Mouse (Mus musculus): ENCODE measurements around the gene Olfr464. TPM values are rescaled to one million over a fixed set of nuclear protein-coding genes. Genes with fewer than 3 reads are reported as not detected.

Gene Olfr464
- polyA plus RNA-seq (2015; fragmentation: Nextera tagmentation; extraction: Ambion mirVana): not detected in 2 replicates

DNA sequence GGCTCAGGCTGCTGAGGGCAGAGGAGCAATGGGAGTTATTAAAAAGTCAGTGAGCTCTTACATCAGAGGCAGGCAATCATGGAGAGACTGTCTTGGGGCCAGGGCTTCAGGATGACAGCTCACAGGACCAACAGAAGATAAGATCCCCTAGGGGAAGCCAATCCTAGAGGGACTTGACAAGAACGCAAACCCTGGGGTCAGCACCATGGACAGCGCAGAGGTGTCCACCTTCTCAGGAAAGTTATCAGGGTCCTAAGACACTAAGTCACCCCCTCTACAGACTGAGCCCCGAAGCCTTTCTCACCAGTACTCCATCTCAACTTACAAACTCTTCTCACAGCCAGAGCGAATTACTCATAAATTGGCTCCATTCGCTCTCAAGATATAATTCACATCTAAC is at the start of gene Olfr464:
Gene Olfr464 (minus strand): TSS at position 2 of the 400 bp plus-strand sequence.
- 22% methylated on average over 5 of the region's 5 CpGs for WGBS
- Histone ChIP-seq H3K4me1 (ENCODE audit: insufficient read depth, low read length) (no peaks in the 10 kb centered on the region), H3K9me3 (ENCODE audit: low read length) (no peaks in the 10 kb centered on the region), H3K4me3 (ENCODE audit: low read length) (no peak within 1 kb of the TSS), H3K27me3 (ENCODE audit: insufficient read depth, low read length) (no peaks in the 10 kb centered on the region), H3K27ac (ENCODE audit: low read length) (no peak within 1 kb of the TSS), H3K4me2 (replicated peaks; ENCODE audit: low read depth, low read length) (no peak within 1 kb of the TSS), H3K36me3 (ENCODE audit: insufficient read depth, low read length) (no peaks in the 10 kb centered on the region), H3K9ac (replicated peaks; ENCODE audit: low read length) (no peak within 1 kb of the TSS)
- ATAC-seq (ENCODE audit: low FRiP score, low TSS enrichment): no peak

DNA sequence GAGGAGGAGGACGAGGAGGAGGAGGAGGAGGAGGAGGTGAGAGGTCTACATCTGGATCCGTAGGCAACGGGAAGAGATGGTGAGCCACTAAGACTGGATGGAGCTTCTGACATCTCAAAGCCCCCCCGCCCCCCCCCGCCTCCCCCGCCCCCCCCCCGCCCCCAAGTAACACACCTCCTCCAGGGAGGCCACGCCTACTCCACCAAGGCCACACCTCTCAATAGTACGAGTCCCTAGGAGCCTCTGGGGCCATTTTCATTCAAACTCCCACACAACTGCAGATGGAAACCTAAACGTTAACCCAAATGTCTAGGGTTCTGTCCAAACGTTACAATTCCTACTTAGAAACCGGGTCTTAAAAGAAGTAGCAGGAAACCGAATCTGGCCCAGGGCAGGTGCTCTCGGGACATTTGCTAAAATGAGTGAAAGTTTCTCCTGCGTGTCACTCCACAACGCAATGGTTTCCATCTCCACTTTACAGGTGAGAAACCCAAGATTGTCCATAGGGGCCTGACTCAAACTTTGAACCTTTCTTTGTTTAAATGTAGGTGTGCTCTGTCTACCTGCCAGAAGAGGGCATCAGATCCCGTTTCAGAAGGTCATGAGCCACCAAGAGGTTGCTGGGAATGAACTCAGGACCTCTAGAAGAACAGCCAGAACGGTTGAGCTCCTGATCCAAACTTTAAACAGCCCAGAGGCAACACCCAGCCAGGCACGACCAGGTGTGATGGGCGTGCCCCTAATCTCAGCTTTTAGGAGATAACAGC is 47.8 kb upstream of the Olfr464 start:
- Histone ChIP-seq H3K27me3 (ENCODE audit: insufficient read depth, low read length) (no peaks in the 10 kb centered on the region), H3K4me2 (replicated peaks; ENCODE audit: low read depth, low read length) (peak overlapping the region; percentile 47; the same call in 1 of the 2 replicates), H3K36me3 (ENCODE audit: insufficient read depth, low read length) (no peaks in the 10 kb centered on the region), H3K27ac (ENCODE audit: low read length) (no peak overlapping the region), H3K9ac (replicated peaks; ENCODE audit: low read length) (no peak overlapping the region), H3K9me3 (ENCODE audit: low read length) (no peaks in the 10 kb centered on the region), H3K4me1 (ENCODE audit: insufficient read depth, low read length) (no peaks in the 10 kb centered on the region), H3K4me3 (ENCODE audit: low read length) (no peak overlapping the region)
- ATAC-seq (ENCODE audit: low FRiP score, low TSS enrichment): no peak
- WGBS: 20% methylated on average over 13 of the region's 20 CpGs

- no peak overlapping the region for H3K9ac ChIP-seq (replicated peaks; ENCODE audit: low read length)
- no peaks in the 10 kb centered on the region for H3K27me3 ChIP-seq (ENCODE audit: insufficient read depth, low read length)
- peak overlapping the region; percentile 26; the same call in 1 of the 2 replicates for H3K4me3 ChIP-seq (ENCODE audit: low read length)
- whole genome bisulfite sequencing: under 1% methylated on average over 17 of the region's 17 CpGs
- no peak for ATAC-seq (ENCODE audit: low FRiP score, low TSS enrichment)
- no peaks in the 10 kb centered on the region for H3K36me3 ChIP-seq (ENCODE audit: insufficient read depth, low read length)
- no peaks in the 10 kb centered on the region for H3K4me1 ChIP-seq (ENCODE audit: insufficient read depth, low read length)
- H3K27ac ChIP-seq (ENCODE audit: low read length): no peak overlapping the region
- peak overlapping the region; percentile 47 for H3K4me2 ChIP-seq (replicated peaks; ENCODE audit: low read depth, low read length)
- H3K9me3 ChIP-seq (ENCODE audit: low read length): no peaks in the 10 kb centered on the region
Observed at GRCm38 (mm10) chr11:87967692-87968289, 47.0 kb upstream of the Olfr464 start.

- H3K27ac ChIP-seq (ENCODE audit: low read length): no peak overlapping the region
- ATAC-seq (ENCODE audit: low FRiP score, low TSS enrichment): peak; percentile 23; the same call in 1 of the 2 replicates
- no peak overlapping the region for H3K4me2 ChIP-seq (replicated peaks; ENCODE audit: low read depth, low read length)
- no peaks in the 10 kb centered on the region for H3K27me3 ChIP-seq (ENCODE audit: insufficient read depth, low read length)
- no peaks in the 10 kb centered on the region for H3K36me3 ChIP-seq (ENCODE audit: insufficient read depth, low read length)
- WGBS: 40% methylated on average over 10 of the region's 10 CpGs
- H3K9me3 ChIP-seq (ENCODE audit: low read length): no peaks in the 10 kb centered on the region
- H3K4me3 ChIP-seq (ENCODE audit: low read length): no peak overlapping the region
- no peaks in the 10 kb centered on the region for H3K4me1 ChIP-seq (ENCODE audit: insufficient read depth, low read length)
- H3K9ac ChIP-seq (replicated peaks; ENCODE audit: low read length): no peak overlapping the region
Observed at GRCm38 (mm10) chr11:87966214-87966613, 45.4 kb upstream of the Olfr464 start.

DNA sequence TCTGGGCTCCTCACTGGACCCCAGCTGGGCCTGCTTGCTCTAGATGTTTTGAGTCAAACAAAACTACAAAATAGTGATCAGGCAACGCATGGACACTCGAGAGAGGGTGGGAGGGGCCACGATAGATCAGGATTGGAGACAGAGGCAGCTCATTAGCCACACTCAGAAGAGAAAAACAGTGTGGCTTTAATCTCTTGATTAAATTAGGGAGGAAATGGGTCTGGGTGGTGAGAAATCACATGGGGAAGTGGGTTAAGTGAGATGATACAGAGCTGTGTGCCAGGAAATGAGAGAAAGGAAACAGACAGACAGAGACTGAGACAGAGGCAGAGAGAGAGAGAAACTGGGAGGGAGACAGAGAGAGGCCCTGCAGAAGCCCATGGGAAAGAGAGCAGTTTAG is 44.5 kb upstream of the Olfr464 start:
- no peak overlapping the region for H3K4me2 ChIP-seq (replicated peaks; ENCODE audit: low read depth, low read length)
- no peaks in the 10 kb centered on the region for H3K36me3 ChIP-seq (ENCODE audit: insufficient read depth, low read length)
- no peaks in the 10 kb centered on the region for H3K9me3 ChIP-seq (ENCODE audit: low read length)
- WGBS: 46% methylated on average over 3 of the region's 3 CpGs
- H3K4me1 ChIP-seq (ENCODE audit: insufficient read depth, low read length): no peaks in the 10 kb centered on the region
- no peaks in the 10 kb centered on the region for H3K27me3 ChIP-seq (ENCODE audit: insufficient read depth, low read length)
- ATAC-seq (ENCODE audit: low FRiP score, low TSS enrichment): no peak
- no peak overlapping the region for H3K4me3 ChIP-seq (ENCODE audit: low read length)
- H3K9ac ChIP-seq (replicated peaks; ENCODE audit: low read length): no peak overlapping the region
- no peak overlapping the region for H3K27ac ChIP-seq (ENCODE audit: low read length)

GRCm38 (mm10) chr11:87957066-87957465 is 36.3 kb upstream of the Olfr464 start:
- no peak overlapping the region for H3K4me3 ChIP-seq (ENCODE audit: low read length)

GRCm38 (mm10) chr11:87955144-87955543 is 34.4 kb upstream of the Olfr464 start:
- ATAC-seq (ENCODE audit: low FRiP score, low TSS enrichment): no peak
- H3K36me3 ChIP-seq (ENCODE audit: insufficient read depth, low read length): no peaks in the 10 kb centered on the region

More at GRCm38 (mm10) chr11:87957066-87957465, 36.3 kb upstream of the Olfr464 start:
- Histone ChIP-seq H3K27ac (ENCODE audit: low read length) (no peak overlapping the region), H3K27me3 (ENCODE audit: insufficient read depth, low read length) (no peaks in the 10 kb centered on the region), H3K4me1 (ENCODE audit: insufficient read depth, low read length) (no peaks in the 10 kb centered on the region), H3K9me3 (ENCODE audit: low read length) (no peaks in the 10 kb centered on the region), H3K4me2 (replicated peaks; ENCODE audit: low read depth, low read length) (no peak overlapping the region), H3K9ac (replicated peaks; ENCODE audit: low read length) (no peak overlapping the region), H3K36me3 (ENCODE audit: insufficient read depth, low read length) (no peaks in the 10 kb centered on the region)
- whole genome bisulfite sequencing: 42% methylated on average over 7 of the region's 7 CpGs
- no peak for ATAC-seq (ENCODE audit: low FRiP score, low TSS enrichment)

DNA sequence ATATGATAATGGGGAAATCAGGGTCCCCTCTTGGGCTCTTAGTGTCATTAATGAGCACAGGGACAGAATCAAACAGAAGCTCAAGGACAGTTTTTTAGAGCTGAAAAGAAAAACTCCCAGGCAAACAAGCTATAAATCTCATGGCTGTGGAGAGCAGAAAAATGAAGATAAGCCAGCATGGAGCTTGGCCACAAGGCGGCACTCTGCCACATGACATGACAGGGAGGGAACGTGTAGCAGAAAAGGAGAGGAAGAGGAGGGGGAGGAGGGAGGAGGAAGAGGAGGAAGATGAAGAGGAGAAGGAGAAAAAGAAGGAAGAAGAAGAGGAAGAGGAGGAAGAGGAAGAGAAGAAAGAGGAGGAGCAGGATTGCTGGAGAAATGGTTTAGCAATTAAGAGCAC is 29.2 kb upstream of the Olfr464 start:
- Histone ChIP-seq H3K27me3 (ENCODE audit: insufficient read depth, low read length) (no peaks in the 10 kb centered on the region), H3K4me1 (ENCODE audit: insufficient read depth, low read length) (no peaks in the 10 kb centered on the region), H3K4me2 (replicated peaks; ENCODE audit: low read depth, low read length) (no peak overlapping the region), H3K4me3 (ENCODE audit: low read length) (no peak overlapping the region), H3K9me3 (ENCODE audit: low read length) (no peaks in the 10 kb centered on the region), H3K27ac (ENCODE audit: low read length) (no peak overlapping the region), H3K36me3 (ENCODE audit: insufficient read depth, low read length) (no peaks in the 10 kb centered on the region), H3K9ac (replicated peaks; ENCODE audit: low read length) (no peak overlapping the region)
- ATAC-seq (ENCODE audit: low FRiP score, low TSS enrichment): no peak
- WGBS: 2% methylated on average over 2 of the region's 2 CpGs

More at GRCm38 (mm10) chr11:87955144-87955543, 34.4 kb upstream of the Olfr464 start:
- H3K4me2 ChIP-seq (replicated peaks; ENCODE audit: low read depth, low read length): no peak overlapping the region
- WGBS: 6% methylated on average over 1 of the region's 1 CpGs
- no peak overlapping the region for H3K9ac ChIP-seq (replicated peaks; ENCODE audit: low read length)
- H3K27me3 ChIP-seq (ENCODE audit: insufficient read depth, low read length): no peaks in the 10 kb centered on the region
- no peaks in the 10 kb centered on the region for H3K4me1 ChIP-seq (ENCODE audit: insufficient read depth, low read length)
- no peaks in the 10 kb centered on the region for H3K9me3 ChIP-seq (ENCODE audit: low read length)
- no peak overlapping the region for H3K4me3 ChIP-seq (ENCODE audit: low read length)
- H3K27ac ChIP-seq (ENCODE audit: low read length): no peak overlapping the region

DNA sequence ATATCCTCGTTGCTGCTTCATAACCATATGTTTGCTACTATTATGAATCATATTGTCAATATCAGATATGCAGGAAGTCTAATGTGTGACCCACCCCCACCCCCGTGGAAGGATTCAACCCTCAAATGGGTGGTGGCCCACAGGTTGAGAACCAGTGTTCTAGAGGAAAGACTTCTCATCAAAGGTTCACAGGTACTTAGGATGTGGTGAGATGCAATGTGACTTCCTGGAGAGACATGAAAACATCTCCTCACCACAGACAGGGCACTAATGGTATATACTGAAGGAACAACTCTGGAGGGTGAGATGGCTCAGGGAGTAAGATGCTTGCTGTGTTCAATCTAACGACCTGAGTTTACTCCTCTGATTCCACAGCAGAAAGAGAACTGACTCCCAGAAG is 14.7 kb upstream of the Olfr464 start:
- no peak overlapping the region for H3K27ac ChIP-seq (ENCODE audit: low read length)
- 69% methylated on average over 3 of the region's 3 CpGs for WGBS
- no peak for ATAC-seq (ENCODE audit: low FRiP score, low TSS enrichment)

DNA sequence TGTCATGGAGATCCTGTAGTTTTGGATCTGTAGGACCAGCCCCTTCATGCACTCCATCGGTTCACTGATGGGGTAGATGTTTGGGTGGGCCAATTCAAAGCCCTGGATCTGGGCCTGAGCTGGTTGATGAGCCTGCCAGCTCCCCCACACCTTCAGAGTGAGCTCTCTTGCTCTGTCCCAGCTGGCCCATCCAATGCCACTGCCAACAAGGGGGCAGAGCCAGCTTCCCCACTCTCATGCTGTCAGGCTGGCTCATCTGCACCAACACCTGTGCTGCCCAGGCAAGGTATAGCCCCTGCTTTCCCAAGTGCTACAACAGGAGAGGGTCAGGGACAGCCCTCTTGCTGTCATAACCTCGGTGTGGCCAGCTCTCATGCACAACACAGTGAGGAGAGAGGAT is 13.0 kb upstream of the Olfr464 start:
- Histone ChIP-seq H3K9ac (replicated peaks; ENCODE audit: low read length) (no peak overlapping the region), H3K9me3 (ENCODE audit: low read length) (peaks cover 3% of the 10 kb centered on the region; the same call in 1 of the 2 replicates), H3K27me3 (ENCODE audit: insufficient read depth, low read length) (no peaks in the 10 kb centered on the region), H3K4me3 (ENCODE audit: low read length) (no peak overlapping the region), H3K27ac (ENCODE audit: low read length) (no peak overlapping the region), H3K36me3 (ENCODE audit: insufficient read depth, low read length) (no peaks in the 10 kb centered on the region), H3K4me1 (ENCODE audit: insufficient read depth, low read length) (no peaks in the 10 kb centered on the region), H3K4me2 (replicated peaks; ENCODE audit: low read depth, low read length) (no peak overlapping the region)
- whole genome bisulfite sequencing: 72% methylated on average over 2 of the region's 2 CpGs
- no peak for ATAC-seq (ENCODE audit: low FRiP score, low TSS enrichment)

More for the DNA sequence above, 14.7 kb upstream of the Olfr464 start:
- Histone ChIP-seq H3K4me3 (ENCODE audit: low read length) (no peak overlapping the region), H3K9me3 (ENCODE audit: low read length) (no peaks in the 10 kb centered on the region), H3K9ac (replicated peaks; ENCODE audit: low read length) (no peak overlapping the region), H3K4me1 (ENCODE audit: insufficient read depth, low read length) (no peaks in the 10 kb centered on the region), H3K4me2 (replicated peaks; ENCODE audit: low read depth, low read length) (no peak overlapping the region), H3K36me3 (ENCODE audit: insufficient read depth, low read length) (no peaks in the 10 kb centered on the region), H3K27me3 (ENCODE audit: insufficient read depth, low read length) (no peaks in the 10 kb centered on the region)
